Mouse (Mus musculus) ovary, postnatal 10 days (tissue): ENCODE measurements around the gene Xpnpep1.

Experiments used
- DNase-seq: peaks from one replicate; pipeline ENCODE4 v3.0.0; 2022; ENCODE audit warnings: low spot score

The Xpnpep1 gene

DNA sequence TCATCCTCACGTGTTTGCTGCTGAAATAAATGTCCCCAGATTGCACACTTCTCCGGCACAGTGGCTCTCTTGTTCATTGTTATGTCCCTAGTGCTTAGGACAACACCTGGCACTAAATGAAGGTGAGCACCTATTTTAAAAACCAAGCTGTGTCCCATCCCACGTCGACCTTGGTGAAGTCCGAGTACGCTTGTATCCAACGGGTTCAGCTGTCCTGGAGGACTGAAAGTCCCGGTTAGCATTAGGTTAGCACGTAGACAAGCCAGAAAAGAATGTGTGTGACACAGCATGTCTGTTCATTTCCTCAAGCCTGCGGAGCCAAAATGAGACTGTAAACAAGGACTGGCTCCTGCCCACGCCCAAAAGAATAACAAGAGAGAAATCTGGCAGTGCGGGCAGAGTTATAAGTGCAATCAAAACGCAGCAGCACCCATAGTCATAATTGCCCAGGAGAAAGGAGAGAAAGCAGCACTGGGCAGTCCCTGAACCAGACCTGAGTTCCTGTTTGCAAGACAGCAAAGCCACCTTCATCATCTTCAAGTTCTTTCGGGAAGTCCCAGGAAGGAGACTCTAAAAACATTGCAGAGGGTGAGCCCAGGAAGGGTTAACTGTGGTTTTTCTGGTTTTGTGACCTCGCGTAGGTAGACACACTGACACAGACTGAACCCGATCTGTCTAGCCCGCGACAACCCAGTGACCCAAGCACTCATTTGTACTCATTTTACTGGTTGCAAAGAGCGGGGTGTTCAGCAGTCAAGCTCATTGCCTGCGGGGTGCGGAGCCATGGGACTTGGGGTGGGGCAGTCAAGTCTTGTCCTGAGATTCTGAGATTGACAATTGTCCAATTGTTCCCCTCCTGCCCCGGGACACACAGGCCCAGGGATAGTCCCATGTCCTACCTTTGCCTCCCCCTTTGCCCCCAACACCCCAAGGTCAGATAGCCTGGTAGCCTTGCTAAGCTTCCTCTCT lies at the start of gene Xpnpep1:
TSS of gene Xpnpep1 (minus strand) at position 51 of the 969 bp plus-strand sequence.
- no peak for DNase-seq

DNA sequence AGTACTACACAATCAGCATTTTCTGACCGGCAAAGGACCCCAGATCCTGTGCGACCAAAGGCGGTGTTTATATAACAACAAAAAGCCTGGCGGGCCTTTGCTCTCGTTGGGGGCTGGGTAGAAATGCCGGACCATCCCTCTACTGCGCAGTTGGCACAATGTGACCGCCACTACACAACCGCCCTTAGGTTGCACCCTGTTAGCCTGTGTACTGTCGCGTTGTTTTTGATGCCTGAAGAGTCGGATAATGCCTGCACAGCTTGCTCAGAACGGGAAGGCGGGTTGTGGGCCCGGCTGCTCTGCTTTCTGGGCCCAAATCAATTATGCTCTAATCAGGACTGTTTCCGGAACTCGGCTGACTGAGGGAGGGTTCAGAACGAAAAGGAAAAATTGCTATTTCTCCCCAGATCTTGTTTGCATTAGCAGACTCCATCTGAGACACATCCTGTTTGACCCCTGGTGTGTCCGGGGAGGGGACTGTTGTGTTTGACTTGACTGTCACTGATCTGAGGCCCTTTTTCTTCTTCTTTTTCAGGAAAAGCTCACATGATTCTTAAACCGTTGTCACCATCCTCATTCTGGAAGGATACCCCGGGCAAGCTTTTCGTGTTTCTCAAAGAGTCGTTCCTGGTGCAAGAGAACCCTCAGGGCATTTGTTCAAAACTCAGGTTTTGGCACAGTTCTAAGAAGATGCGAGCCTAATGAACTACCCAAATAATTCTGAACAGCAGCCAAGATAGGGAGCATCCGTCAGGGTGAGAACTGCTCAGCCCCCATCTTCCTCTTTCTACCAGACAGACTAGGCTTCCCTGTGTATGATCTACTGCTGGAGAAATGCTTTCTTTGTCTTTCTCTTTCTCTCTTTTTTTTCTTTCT lies 47.5 kb upstream of the Xpnpep1 start:
- no peak for DNase-seq

DNA sequence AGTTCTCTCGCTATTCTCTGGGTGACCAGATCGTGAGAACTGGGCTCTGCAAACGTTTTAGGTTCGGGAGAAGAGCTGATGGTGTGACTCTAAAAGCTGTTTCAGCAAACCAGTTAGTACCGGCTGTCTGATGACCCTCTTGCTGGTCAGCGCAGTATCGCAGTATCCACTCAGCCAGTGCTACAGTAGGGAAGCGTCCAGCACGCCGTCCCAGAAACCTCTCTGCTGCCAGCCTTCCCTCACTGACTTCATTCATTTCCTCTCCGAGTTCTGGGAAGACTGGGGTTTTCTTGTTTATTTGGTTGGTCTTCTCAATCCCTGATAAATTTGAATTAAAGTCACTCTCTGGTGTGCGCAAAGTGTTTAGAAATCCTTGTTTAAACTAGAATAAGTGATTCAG lies 46.8 kb upstream of the Xpnpep1 start:
- no peak for DNase-seq

DNA sequence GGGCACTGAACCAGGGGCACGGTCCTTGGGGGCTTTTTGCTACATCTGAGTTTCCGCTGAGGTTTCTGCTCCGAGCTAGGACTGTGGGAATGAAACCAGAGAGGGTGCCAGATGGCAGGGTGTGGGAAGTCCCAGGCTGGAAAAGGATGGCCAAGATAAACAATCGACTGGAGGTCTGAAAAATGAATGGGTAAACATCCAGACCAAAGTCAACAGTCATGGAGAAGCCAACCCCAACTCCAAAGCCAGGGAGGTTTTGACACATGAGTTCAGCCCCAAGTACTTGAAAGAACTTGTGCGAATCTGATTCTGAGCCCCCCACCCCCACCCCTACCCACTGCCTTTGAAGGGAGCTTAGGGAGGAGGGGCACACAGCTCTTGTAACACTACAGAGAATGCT lies 44.7 kb upstream of the Xpnpep1 start:
- DNase-seq = no peak

DNA sequence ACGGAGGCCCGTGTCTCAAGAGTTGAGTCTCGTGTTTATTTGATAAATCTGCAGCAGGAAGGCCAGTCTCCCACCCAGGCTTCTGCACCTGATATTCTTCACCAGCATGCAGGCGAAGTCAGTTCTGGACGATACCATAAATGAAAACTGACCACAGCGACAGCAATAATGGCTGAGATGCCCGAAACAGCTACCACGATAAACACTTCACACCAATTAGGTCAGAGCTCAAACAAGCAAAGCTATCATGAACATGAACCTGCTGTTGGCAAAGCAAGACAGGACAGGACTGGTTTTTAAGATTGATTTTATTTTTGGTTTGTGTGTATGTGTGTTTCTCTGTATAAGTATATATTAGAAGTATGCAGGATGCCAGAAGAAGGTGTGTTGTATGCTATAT lies 42.8 kb upstream of the Xpnpep1 start:
- DNase-seq = no peak

DNA sequence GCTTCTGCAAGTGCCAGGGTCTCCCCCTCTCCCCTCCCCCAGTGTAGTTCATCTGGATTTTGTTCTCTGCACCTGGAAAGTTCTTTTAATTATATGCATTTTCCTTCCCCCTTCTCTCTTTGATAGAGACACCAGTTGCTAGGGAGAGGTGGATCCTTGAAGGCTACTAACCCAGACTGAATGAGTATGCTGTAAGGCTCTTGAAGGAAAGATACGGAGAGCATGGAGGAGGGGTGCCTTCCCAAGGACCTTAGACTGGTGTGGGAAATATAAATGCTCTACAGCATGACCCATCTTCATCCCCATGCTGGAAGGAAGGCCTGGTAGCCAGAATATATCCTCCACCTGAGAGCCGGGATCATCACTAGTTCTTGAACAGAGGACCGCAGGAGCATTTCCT lies 41.3 kb upstream of the Xpnpep1 start:
- DNase-seq = no peak

DNA sequence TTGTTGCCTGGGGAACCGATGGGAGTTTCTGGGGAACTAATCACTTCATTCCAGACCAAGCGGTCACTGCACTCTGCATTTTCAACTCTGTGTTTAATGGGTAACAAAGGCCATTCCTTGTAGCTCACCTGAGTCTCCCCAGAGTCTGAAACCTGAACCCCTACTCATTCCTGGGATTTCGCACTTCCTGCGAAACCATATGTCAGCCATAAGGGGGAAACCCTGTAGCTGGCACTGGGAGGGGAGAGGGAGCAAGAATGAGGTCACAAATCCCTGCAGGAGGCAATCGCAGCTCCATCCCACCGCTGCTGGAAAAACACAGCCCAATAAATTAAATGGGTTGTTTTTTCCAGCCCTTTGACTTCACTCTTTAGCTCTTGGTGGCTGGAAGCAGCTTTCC lies 40.9 kb upstream of the Xpnpep1 start:
- DNase-seq = no peak

DNA sequence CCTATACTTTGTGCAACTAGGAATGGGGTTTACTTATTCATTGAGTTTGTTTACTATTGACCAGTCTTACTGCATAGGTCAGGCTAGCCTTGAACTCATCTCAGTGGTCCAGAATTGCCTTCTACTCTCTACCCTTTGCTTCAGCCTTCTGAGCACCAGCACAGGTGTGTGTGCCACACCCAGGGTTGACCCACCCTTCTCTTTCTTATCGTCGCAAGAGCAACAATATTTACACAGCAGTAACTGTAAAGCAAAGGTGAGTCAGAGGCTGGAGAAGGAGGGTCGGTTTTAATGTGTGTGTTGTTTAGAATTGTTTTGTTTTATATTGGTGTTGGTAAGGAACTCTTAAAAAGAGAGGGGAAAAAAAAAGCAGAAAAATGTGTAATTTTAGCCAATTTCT lies 40.5 kb upstream of the Xpnpep1 start:
- DNase-seq = no peak

DNA sequence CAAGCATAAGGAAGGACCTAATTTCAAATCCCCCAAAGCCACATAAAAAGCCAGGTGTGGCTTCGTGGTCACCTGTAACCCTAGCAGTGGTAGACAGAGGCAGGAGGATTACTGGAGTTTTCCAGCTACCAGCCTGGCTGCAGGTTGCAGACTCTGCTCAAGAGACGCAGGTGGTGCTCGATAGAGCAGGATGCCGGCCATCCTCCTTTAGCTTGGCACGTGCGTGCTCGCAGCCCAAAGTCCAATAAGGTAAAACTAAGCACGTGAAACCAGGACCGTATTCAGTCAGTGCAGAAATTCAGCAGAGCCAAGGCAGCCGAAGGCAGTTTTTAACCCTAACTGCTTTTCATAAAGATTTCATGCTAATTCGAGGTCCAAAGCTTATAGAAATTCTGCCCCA lies 40.0 kb upstream of the Xpnpep1 start:
- DNase-seq = no peak

DNA sequence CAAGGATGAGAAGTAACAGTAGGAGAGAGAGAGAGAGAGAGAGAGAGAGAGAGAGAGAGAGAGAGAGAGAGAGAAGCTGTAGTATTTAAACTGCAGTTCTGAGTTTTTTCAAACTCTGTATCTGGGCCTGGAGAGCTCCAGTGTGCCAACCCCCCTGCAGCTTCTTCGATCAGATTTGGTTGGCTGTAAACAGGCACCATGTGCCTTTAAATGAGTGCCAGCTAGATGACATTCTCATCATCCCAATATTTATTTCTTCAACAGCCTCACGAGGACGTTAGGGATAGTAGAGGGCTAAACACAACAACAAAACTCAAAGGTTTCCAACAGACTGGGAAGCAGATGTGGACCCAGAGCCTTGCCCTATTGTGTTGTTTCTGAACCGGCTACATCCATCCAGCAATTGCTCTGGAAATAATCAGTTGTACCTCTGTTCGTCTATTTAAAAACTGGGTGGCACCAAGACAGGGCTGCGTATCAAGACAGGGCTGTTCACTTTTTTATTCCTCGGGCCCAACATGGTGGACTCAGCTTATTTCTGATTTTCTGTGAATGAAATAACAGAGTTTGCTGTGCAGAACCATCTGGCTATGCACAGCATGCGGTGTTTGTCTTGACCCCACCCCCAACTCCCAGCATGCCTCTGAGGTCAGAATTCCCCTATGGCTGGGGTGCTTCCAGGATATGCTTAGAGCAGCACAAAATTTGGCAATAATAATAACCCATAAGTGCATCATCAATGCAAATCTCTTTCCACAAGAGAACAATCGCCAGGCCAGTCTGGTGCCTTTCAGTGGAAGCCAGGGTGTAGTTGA lies 38.5 kb upstream of the Xpnpep1 start:
- no peak for DNase-seq

DNA sequence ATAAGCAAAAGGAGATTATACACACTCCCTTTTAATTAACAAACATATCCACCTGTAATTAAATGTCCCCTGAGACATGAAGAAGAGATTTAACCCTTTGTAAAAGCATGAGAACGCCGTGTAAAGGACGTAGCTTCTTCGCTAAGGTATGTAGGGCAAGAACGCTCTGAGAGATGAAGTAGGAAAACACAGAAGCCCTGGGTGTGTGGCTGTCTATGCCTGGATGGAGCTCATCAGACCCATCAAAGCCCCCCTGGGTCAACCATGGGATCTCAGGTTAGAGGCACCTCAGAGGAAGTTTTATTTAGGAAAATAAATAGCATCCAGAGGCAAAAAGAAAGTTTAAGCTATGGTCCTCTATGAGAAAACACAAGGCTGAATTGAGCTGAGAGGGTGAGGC lies 37.3 kb upstream of the Xpnpep1 start:
- DNase-seq = no peak

DNA sequence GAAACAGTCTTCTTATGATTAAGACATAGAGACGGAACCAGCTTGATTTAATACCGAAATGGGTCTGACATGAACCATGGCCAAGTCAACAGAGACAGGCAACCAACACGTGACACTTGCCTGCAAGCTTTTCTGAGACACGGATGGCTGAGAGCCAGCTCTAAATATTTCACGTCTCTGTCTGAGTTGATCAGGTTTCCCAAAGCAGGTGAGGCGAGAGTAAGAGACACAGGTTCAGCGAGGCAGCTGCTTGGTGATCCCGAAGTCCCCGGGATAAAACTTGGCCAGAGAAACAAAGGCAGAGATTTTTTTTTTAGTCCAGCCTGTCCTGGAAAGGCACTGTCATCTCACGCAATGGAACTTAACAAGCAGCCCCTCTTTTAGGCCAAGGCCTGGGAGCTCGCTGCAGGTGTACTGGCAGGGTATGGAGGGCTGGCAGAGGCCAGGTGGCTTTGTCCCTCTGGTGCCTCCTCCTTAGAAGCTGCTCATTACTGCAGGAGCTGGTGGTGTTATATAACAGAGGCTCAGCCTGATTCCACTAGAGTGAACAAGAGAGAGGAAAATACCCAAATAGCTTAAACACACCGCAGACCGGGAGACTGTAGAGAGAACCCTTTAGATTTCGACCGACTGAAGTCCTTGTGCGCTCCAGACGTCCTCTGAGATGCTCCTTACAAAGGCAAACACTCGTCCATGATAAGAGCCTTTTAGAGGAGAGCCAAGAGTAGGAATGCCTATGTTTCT lies 36.4 kb upstream of the Xpnpep1 start:
- no peak for DNase-seq

DNA sequence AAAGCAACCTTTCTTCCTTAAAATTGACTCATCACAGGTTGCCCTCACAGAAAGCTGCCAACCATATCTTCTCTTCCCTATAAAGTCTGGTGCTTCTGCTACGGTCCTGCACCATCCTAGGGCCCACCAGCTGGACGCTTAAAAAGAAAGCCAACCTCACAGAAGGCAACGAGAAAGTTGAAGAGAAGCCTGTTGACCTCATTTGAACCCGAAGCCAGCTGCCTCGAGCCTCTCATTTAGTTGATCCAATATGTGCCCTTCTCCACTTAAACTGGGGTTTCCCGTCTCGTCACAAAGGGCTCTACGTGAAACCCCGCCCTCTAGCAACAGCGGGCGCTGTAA lies 35.9 kb upstream of the Xpnpep1 start:
- no peak for DNase-seq

DNA sequence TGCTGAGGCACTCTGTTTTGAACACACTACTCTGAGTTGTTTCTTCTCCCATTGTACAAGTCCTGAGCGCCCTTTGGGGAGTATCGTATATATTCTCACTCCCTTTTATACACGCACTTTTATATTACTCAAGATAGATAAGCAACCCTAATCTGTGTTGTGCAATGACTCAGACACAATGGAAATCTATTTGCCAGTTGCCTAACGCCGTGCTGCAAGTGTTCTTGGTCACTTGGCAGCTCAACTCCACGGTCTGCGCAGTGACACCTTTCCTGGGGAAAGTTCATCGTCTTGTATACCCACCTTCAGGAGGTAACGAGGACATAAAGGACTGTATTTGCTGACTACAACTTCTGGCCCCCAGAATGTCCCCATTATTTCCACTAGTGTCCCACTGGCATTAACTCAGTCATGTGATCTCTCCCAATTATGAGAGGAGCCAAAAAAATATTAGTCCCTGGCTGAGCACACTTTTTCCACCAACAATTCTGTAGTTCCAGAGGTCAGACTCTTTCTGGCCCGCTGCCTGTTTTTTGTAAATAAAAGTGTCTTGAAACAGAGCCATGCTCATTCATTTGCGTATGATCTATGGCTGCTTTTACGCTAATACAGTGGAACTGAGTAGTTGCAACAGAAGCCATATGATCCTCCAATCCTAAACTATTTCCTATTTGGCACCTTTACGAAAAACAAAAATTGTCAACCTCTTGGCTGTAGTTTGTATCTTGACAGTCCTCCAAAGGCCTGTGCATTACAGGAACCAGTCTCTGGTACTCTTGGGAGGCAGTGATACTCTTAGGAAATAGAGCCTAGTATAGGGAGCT lies 35.1 kb upstream of the Xpnpep1 start:
- no peak for DNase-seq

DNA sequence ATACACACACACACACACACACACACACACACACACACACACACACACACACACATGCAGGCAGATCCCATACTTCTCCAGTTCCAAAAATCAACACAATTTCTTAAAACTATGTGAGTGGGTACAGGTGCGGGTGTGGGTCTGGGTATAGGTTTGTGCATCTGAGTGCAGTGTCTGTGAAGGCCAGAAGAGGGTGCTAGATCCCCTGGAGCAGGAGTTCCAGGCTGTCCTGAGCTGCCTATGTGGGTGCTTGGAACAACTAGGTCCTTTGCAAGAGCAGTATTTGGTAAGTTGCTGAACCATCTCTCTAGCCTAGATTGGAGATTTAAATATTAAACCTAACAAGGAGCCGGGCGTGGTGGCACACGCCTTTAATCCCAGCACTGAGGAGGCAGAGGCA lies 33.5 kb upstream of the Xpnpep1 start:
- no peak for DNase-seq

DNA sequence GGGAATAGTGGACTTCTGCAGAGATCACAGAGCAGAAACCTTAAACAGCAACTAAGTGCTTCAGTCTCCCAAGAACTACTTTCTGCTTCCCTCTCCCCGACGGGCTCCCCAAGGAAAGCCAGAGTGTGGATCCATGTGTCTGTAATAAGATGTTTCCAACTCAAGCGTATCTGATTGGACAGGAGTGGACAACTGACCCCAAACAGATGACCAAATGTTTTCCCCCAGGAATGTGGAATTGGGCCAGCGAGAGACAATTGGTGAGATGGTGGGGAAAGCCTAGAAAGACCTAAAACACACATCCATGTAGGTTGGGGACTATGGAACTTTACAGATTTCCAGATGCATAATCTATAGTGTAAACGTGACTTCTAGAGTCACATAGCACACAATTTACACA lies 32.4 kb upstream of the Xpnpep1 start:
- DNase-seq = no peak

DNA sequence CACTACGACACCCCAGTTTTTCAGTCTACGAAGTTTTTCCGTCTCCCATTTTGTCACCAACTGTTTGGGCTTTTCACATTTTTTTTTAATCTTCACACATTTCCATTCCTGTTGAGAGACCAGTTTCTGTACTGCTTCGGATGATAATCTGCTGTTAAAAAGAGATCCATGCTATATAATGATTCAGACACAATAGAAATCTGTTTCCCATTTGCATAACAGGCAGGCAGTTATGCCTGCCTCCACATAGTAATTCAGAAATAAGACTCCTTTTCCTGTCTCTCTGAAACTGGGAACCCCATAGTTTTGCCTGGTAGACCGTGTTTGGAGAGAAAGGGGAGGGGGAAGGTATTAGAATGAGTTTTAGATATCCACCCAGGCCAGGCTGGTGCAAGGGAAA lies 31.6 kb upstream of the Xpnpep1 start:
- DNase-seq = no peak

DNA sequence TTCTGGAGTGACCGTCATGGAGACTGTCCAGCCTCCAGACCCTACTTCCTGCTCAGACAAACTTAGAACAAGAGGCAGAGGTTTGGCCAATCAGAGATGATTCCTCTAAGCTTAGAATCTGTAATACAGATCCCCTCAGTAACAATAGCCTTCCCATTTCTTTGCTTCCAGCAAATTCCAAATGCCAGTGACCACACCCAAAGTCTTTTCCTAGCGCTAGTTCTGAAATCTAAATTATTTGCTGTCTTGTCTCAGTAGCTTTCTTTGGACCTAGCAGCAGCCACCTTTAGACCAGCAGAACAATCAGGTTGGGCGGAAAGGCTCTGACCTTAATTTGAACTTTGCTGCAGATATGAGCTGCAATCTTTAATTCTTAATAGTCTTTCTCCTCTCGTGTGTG lies 30.9 kb upstream of the Xpnpep1 start:
- no peak for DNase-seq

DNA sequence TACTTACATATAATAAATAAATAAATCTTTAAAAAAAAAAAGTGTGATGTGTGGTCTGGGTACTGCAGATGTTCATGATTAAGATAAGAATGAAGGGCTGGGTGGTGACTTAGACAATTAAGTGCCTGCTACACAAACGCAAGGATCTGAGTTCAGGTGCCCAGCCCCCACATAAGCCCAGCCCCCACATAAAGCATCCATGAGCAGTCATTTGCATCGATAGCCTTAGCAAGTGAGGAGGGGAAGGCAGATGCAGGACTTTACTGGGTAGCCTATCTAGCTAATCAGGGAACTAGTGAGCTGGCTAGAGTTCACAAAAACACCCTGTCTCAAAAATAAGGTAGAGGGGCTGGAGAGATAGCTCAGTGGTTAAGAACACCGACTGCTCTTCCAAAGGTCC lies 29.4 kb upstream of the Xpnpep1 start:
- DNase-seq = no peak

DNA sequence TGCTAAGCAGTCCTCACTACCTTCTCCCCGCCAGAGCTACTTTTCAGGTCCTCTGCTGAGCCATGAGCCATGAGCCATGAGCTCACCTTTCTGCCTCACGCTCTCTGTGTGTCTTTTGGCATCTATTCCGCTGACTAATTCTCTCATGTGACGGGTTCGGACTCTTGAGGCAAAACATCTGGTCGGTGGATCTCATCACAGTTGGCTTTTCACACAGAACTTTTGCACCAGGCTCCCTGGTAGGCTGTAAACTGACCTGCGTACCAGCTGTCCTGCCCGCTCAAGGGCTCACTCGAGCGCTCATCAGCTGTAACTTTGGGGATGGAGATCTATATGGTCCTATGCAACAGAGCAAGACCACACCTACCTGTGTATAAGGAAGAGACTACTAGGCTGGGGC lies 26.9 kb upstream of the Xpnpep1 start:
- no peak for DNase-seq

DNA sequence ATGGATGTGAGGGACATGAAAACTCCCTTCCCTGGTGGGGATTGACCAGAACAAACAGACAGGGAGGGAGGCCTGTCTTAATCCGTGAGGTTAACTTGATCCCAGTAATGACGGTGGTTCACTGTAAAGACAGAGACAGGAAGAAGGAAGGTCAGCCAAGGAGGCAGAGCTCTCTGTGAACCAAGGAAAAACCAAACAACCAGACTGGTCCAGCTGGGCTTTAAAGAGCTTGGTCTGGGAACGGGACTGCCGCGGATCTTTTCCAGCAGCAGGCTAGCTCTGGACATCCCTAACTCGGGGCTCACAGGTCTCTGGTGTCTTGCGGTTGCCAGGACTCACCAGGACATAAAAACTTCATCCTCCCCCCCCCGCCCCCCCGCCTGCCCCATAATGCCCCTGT lies 26.5 kb upstream of the Xpnpep1 start:
- no peak for DNase-seq
